Mouse (Mus musculus): Measurements from ENCODE around the gene Uaca. TPM values are rescaled to one million over a fixed set of nuclear protein-coding genes. Genes with fewer than 3 reads are reported as not detected.

The Uaca gene
- total RNA-seq (2015; ENCODE audit: low replicate concordance), result 2.1 TPM in 1 of 2 replicates, not detected in the other
- total RNA-seq (2017; ENCODE audit: low replicate concordance), result 0.64 and 0.76 TPM in 2 replicates

DNA sequence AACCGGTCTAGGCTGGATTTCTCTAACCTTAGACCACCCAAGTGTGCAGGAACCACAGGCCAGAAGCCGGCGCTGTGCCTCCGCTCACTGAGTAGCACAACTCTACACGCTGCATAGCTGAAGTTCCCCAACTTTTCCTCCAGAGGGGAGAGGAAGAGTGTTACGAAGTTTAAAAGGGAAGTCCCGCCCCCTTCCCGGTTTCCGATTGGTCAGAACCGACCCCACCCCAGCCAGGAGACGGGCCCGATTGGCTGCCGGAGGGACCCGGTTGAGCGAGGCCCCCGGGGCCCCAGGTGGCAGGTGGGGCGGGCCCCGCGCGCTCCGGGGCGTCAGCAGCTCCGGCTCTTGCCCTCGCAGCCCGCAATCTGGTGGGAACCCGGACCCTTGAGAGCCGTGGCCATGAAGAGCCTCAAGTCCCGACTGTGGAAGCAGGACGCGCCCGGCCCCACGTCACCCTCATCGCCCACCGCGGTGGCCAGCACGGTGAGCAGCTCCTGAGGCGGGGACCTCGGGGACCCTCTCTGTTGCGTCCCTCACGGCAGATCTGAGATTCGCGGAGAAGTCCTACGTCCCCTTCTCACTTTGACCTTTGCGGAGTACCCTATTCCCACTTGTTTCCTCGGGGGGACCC is at the start of gene Uaca:
Uaca (plus strand) TSS at position 333 of the 631 bp plus-strand sequence.
- no peak for ATAC-seq (replicated peaks; ENCODE audit: low FRiP score, poor library complexity, severe bottlenecking)

DNA sequence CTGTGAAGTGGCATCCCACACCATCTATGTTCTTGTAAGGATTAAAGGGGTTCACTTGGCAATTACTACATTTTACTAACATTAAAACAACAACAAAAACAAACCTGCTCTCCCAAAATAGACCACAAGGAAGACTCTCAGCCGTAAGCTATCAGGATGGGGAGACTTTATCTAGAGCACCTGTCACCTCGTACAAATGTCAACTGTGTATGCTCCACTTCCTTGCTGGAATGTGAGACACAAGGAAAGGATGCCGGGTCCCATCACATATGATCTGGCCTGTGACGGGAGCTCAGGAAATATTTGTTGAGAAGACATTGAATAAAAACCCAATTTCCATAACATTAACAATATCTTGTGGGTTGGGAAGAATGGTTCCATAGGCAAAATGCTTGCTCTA is 49.4 kb upstream of the Uaca start:
- ATAC-seq (replicated peaks; ENCODE audit: low FRiP score, poor library complexity, severe bottlenecking), result no peak

DNA sequence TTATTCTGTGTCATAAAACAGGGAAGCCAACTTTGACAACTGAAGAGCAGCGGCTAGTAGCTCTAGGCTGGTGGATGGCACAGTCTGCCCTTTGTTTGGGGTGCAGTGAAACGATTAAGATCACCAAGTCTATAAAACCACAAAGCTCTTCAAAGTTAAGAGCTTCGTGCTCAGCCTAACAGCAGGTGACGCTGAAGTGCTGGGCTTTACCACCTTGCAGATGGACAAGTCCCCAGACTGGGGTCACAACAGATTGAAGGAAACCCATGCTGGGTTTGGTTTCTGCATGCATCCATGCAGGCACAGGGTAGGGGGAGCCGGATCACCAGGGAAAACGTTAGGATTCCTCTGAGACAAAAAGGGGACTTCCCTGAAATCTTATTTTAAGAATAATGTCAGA is 47.8 kb upstream of the Uaca start:
- no peak for ATAC-seq (replicated peaks; ENCODE audit: low FRiP score, poor library complexity, severe bottlenecking)

- ATAC-seq (replicated peaks; ENCODE audit: low FRiP score, poor library complexity, severe bottlenecking), result no peak
Observed at GRCm38 (mm10) chr9:60747672-60748071, 46.7 kb upstream of the Uaca start.

- no peak for ATAC-seq (replicated peaks; ENCODE audit: low FRiP score, poor library complexity, severe bottlenecking)
Observed at GRCm38 (mm10) chr9:60748191-60748590, 46.2 kb upstream of the Uaca start.

DNA sequence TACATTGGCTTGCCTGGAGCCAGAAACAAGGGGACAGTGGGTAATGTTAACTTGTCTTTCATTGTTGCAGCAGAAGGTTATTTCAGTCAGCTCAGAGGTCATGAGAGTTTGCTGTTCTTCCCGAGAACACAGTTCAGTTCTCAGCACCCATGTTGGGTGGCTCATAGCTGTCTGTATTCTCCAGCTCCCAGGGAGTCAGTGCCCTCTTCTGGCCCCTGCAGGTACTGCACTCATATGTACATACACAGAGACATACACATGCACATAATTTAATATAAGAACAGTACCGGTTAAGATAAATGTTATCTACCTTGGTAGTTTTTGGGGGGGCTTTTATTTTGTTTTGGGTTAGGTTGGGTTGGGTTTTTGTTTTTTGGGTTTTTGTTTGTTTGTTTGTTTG is 45.2 kb upstream of the Uaca start:
- ATAC-seq (replicated peaks; ENCODE audit: low FRiP score, poor library complexity, severe bottlenecking), result no peak

- no peak for ATAC-seq (replicated peaks; ENCODE audit: low FRiP score, poor library complexity, severe bottlenecking)
Observed at GRCm38 (mm10) chr9:60751098-60751497, 43.2 kb upstream of the Uaca start.

DNA sequence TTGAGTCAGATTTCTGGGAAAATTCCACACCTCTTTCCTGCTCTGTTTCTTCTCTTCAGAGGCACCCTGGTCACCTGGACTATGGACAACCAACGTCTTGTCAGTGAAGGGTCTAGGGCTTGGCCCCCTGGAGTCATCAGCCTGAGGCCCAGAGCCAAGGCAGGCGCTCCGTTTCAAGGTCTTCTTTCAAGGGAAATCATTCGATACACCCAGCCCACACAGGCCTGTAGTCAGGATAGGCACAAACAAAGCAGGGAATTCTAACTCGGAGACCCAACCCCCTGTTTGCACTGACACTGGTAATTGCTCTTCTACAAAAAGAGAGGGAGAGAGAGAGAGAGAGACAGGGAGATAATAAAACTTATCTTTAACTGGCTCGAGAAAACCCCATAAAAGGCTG is 42.4 kb upstream of the Uaca start:
- no peak for ATAC-seq (replicated peaks; ENCODE audit: low FRiP score, poor library complexity, severe bottlenecking)

DNA sequence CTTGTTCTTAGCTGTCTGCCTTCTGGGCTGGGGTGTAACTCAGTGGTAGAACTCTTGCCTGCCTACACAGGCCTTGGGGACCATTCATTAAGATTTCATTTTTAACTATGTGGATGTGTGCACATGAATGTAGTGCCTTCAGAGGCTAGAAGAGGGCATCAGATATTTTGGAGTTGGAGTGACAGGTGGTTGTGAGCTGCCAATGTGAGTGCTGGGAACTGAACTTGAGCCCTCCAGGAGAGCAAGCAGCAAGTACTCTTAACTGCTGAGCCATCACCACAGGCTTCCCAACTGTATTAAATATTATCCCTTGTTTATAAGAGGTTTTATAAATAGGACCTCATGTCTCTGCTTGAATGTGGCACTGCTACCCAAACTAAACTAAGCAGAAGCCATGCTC is 41.7 kb upstream of the Uaca start:
- no peak for ATAC-seq (replicated peaks; ENCODE audit: low FRiP score, poor library complexity, severe bottlenecking)

DNA sequence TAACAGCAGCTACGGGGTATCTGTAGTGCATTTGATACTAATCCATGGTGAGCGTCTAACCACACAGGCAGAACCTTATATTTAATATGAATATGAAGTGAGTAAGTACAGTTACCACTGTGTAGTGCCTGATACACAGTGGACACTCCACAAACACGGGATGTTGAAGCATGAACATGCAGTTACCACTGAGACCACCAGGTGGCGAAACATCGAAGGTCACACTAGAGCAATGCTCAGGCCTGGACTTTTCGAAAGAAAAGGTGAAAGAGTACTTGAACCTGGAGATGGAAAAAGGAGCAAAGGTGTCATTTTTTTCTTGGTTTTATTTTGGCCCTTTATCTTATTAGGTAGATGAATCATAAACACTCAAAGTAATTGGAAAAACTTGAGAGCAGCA is 38.1 kb upstream of the Uaca start:
- ATAC-seq (replicated peaks; ENCODE audit: low FRiP score, poor library complexity, severe bottlenecking), result no peak

DNA sequence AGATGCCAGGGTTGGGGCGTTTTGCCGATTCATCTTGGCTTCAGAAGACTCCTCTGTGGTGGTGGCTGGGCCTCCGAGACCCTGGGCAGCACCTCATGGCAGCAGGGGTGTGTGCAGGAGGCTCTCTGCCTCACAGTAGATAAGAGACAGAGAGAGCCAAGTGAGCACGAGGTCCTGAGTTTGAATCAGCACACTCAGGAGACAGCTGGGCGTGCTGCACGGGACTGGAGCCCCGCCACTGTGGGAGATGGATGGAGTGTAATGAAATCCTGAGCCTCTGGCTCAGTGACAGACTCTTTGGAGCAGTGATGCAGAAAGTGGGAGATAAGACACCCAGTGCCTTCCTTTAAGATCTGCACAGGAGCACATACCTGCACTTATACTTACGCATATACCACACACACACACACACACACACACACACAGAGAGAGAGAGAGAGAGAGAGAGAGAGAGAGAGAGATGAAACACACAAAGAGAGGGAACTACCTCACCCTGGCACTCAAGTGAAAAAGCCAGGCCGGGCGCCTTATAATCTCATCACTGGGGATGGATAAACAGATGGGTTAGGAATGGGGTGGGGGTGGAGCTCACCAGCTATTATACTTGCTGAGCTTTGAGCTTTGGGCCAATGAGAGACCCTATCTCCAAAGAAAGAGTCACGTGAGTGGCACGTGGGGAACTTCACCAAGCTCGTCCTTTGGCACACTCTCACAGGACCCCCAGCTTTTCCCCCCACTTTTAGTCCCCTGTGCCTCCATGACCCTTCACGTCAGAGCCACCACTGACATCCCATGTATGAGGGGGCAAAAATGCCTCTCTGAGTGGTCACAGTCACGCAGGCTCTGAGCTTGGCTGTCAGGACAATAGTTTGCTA is 37.2 kb upstream of the Uaca start:
- no peak for ATAC-seq (replicated peaks; ENCODE audit: low FRiP score, poor library complexity, severe bottlenecking)

DNA sequence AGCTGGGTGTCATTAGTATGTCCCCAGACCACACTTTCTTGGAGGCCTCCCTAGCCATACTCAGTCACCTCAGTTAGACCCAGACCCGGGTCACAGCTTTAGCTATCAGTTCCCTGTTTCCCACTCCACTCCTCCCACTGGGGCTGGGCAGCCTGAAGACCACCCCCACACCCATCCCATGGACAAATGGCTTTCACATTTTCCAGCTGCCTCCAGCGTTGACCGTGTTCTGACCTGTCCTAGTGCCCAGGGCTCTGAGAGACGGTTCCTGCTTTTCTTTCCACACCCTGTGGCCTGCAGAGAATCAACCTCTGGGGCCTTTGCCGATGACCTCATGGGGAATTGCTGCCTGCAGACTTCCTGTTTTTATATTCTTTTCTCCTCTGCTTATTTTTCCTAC is 36.5 kb upstream of the Uaca start:
- no peak for ATAC-seq (replicated peaks; ENCODE audit: low FRiP score, poor library complexity, severe bottlenecking)

- no peak for ATAC-seq (replicated peaks; ENCODE audit: low FRiP score, poor library complexity, severe bottlenecking)
Observed at GRCm38 (mm10) chr9:60759436-60760007, 34.8 kb upstream of the Uaca start.

DNA sequence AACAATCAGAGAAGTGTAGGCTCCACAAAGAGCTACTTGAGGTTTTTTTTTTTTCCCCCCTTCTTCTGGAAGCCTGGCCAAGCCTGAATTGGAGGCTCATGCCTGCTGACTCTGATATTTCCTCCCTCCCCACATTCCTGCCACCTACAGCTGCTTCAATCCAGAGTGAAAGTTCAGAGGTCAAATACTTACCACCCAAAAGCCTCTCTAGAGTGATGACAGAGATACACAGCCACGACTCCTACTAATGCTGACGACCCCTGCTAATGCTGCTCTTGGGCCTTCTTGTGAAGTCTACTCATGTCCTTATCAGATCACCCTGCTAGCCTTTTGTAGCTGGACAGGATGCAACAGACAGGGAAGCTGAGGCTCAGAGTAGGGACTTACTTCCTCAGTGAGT is 29.2 kb upstream of the Uaca start:
- no peak for ATAC-seq (replicated peaks; ENCODE audit: low FRiP score, poor library complexity, severe bottlenecking)

- no peak for ATAC-seq (replicated peaks; ENCODE audit: low FRiP score, poor library complexity, severe bottlenecking)
Observed at GRCm38 (mm10) chr9:60768393-60768792, 25.9 kb upstream of the Uaca start.

DNA sequence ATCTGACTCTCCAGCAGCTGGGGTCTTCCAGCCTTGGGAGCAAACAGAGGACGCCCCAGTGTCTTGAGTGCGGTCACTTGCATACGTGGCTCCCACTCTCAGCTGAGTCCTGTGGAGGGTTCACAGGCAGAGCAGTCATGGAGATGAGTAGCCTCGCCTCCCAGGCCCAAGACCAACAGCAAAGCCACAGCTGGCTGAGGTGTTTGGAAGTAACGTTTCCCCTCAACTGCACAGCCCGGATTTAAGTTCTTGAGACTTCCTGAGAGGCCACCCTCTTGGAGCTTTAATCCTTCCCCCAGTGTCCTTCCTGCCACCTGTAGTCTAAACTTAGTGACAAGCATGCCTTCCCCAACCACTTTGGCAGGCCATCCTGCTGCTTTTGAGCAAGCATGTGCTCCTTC is 24.6 kb upstream of the Uaca start:
- no peak for ATAC-seq (replicated peaks; ENCODE audit: low FRiP score, poor library complexity, severe bottlenecking)

DNA sequence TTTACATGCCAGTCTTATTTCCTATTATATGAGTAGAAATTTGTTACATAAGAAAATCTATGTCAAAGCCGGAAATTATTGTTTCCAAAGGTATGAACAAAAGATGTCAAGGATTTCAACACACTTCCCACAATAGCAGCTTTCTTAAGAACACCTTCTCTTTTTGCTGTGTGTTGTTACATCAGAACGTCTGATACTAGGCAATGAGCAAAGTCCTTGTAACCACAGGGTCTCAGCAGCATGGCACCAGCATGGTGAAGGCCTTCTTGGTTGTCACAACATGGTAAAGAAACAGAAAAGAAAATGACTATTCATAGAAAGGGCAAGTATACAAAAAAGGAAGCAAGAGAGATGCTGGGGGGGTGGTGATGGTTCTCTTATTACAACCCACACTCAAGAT is 20.6 kb upstream of the Uaca start:
- ATAC-seq (replicated peaks; ENCODE audit: low FRiP score, poor library complexity, severe bottlenecking), result no peak

GRCm38 (mm10) chr9:60776899-60777298 is 17.4 kb upstream of the Uaca start:
- no peak for ATAC-seq (replicated peaks; ENCODE audit: low FRiP score, poor library complexity, severe bottlenecking)

DNA sequence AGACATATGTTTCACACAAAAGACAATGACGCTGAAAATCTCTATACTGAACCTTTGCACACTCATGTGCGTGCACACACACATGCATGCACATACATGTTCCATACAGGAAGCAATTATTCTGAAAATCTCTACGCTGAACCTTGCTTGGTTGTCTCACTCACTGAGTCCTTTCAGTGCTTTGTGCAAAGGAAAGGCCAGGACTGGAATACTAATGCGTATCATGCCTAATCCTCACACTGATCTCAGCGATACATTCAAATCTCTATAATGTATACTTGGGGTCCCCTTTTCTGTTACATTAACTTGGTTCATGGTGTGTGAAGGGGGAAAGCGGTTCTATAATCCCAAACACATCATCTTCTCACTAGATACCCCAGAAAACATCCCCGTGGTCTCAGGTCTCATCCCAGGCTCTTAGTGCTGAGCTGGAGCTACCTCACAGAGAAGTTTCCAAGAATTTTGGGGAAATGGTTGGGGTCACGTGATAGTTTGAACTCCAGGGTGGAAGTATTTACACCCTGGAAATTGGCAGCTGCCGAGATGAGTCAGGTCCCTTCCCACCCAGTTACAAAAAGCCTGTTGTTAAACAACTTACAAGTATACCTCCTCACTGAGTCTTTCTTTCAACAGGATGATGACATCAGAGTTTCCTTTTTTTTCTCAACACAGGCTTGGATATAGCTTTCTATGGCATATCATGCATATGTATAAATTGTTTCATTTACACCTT is 12.1 kb upstream of the Uaca start:
- ATAC-seq (replicated peaks; ENCODE audit: low FRiP score, poor library complexity, severe bottlenecking), result no peak

- ATAC-seq (replicated peaks; ENCODE audit: low FRiP score, poor library complexity, severe bottlenecking), result no peak
Observed at GRCm38 (mm10) chr9:60785069-60785468, 9.3 kb upstream of the Uaca start.

Measured in erythroid progenitor cell, adult 5-6 weeks (primary cell).